Mouse (Mus musculus): ENCODE data around the gene Sparcl1.

DNA sequence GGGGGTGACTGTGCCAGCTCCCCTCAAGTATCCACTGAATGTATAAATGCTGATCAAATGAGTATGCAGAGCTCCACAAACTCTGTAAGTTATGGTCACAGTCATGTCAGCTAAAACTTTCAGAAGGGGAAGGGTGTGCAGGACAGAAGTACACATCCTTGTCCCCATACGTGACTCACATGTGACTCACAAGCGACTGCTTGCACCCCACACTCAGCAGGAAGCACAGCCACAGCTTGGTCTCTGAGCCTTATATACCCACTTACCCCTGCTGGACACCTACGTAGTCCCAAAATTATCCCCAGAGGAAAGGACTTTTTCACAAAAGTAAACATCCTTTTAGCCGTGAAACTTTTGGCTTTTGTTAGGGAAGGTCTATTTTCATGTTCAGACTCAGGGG is 20.2 kb upstream of the Sparcl1 start:
- TF ChIP-seq GATA1 (IDR thresholded peaks at IDR 0.05; ENCODE audit: borderline replicate concordance, low read length) (no peak), FLI1 (IDR thresholded peaks at IDR 0.05; ENCODE audit: low read length) (no peak)
